Mouse (Mus musculus): ENCODE measurements around the gene Rpl28.
A peak's percentile ranks its signal among the peaks of the same experiment; 100 is the strongest.

DNA sequence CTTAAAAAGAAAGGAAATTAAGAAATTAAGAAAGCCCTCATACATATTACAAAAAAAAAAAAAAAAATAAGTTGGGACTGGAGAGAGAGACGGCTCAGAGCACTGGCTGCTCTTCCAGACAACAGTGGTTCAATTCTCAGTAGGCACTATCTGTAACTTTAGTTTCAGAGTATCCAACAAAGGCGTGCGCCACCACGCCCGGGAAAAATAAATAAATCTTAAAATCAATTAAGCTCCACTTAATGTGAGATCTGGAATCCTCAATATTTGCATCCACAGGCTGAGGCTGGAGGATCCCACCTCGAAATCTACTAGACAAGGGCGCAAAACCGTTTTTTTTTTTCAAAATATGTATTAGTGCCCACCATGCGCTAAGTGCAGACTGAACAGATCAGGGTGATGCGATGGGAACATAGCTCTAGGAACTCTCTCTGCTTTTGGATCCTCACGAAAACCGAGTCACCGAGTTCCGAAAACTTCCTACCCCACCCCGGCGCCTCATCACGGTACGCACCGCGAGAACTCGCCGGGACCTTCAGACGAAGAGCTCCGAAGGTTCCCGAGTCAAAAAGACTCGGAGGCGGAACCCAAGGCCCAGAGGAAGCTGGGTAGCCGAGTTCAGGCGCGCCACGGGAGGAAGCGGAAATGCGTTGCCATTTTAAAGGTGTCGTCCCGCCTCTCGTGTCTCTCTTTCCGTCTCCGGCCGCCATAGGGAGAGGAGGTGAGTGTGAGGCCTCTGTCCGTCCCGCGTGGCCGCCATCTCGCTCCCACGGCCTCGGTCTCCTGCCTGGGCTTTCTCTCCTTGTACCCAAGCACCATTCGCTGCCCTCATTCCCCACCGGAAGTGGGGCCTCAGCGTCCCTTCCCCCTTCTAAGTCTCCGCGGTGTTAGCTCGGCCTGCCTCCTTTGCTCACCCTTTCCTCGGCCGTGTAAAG, at the start of gene Rpl28:
- TF ChIP-seq POLR2A (IDR thresholded peaks at IDR 0.05; ENCODE audit: insufficient read length, low read depth) (peak; percentile 99), TCF3 (IDR thresholded peaks at IDR 0.05; ENCODE audit: insufficient read length, low read depth) (no peak), USF1 (IDR thresholded peaks at IDR 0.05; ENCODE audit: low read depth) (no peak), MYOD1 (IDR thresholded peaks at IDR 0.05; ENCODE audit: control insufficient read depth in 1 of 3, insufficient read length in 2 of 3, low read depth in 2 of 3) (no peak), MYOG (IDR thresholded peaks at IDR 0.05; ENCODE audit: control insufficient read depth in 1 of 3, insufficient read depth in 1 of 3, insufficient read length in 2 of 3, low read depth in 2 of 3) (no peak), MAX (IDR thresholded peaks at IDR 0.05; ENCODE audit: low read depth) (no peak), CEBPB (IDR thresholded peaks at IDR 0.05; ENCODE audit: insufficient read depth, poor library complexity, severe bottlenecking) (no peak), E2F4 (IDR thresholded peaks at IDR 0.05; ENCODE audit: insufficient read depth) (no peak), SRF (IDR thresholded peaks at IDR 0.05; ENCODE audit: control insufficient read depth, insufficient read length, low read depth) (peak; percentile 18)
